Mouse (Mus musculus) CH12.LX (cell line): ENCODE measurements around the gene Prcc. TPM values are rescaled to one million over a fixed set of nuclear protein-coding genes. Genes with fewer than 3 reads are reported as not detected.

Experiments used
- DNase-seq: peaks from one replicate; pipeline ENCODE4 v3.0.0-alpha.2; 2013; ENCODE audit errors: extremely low read depth
- H3K27ac ChIP-seq: 2 replicates; pipeline ENCODE4 v1.5.1; 2012; ENCODE audit warnings: low read depth, mild to moderate bottlenecking, control low read depth, moderate library complexity; ENCODE audit not compliant: insufficient read depth
- H3K27me3 ChIP-seq: replicated peaks from 2 replicates; pipeline ENCODE3; 2012; ENCODE audit warnings: inconsistent platforms
- H3K36me3 ChIP-seq, 2 experiments: replicated peaks in 1 of 2; 2 replicates each; pipeline versions ENCODE3 to v1.6.1; 2012; ENCODE audit warnings: inconsistent platforms in 1 of 2, low read length in 1 of 2, mild to moderate bottlenecking in 1 of 2, mixed read lengths in 1 of 2, moderate library complexity in 1 of 2; ENCODE audit not compliant: control insufficient read depth in 1 of 2, insufficient read depth in 1 of 2
- H3K4me1 ChIP-seq, 2 experiments: 2 replicates each; pipeline ENCODE4 v1.6.1; 2012; ENCODE audit warnings: inconsistent platforms in 1 of 2, moderate library complexity in 1 of 2; ENCODE audit not compliant: insufficient read depth in 2 of 2, control insufficient read depth in 1 of 2
- H3K4me2 ChIP-seq: 2 replicates; pipeline ENCODE4 v1.6.1; 2012; ENCODE audit warnings: low read depth, mild to moderate bottlenecking, control low read depth; ENCODE audit not compliant: poor library complexity, insufficient read depth, severe bottlenecking
- H3K4me3 ChIP-seq, 3 experiments: fragments of 150-350 bp in 1 of 3; sonication (generic) in 1 of 3; replicated peaks in 1 of 3; 2 replicates each; pipeline versions ENCODE3 to v1.5.1; 2011 to 2012; ENCODE audit warnings: low read depth in 2 of 3, low read length in 2 of 3, mild to moderate bottlenecking in 2 of 3, moderate library complexity in 2 of 3, control low read depth in 1 of 3, improper control_type of control experiment in 1 of 3, inconsistent platforms in 1 of 3, mixed read lengths in 1 of 3; ENCODE audit not compliant: poor library complexity in 1 of 3
- H3K79me2 ChIP-seq: replicated peaks from 2 replicates; pipeline ENCODE4 v1.6.1; 2012; ENCODE audit warnings: mild to moderate bottlenecking, moderate library complexity; ENCODE audit not compliant: control insufficient read depth, poor library complexity, insufficient read depth, severe bottlenecking; ENCODE audit errors: extremely low read depth
- H3K9ac ChIP-seq: 2 replicates; pipeline ENCODE4 v1.6.1; 2012; ENCODE audit warnings: low read depth, mild to moderate bottlenecking, control low read depth, moderate library complexity; ENCODE audit not compliant: insufficient read depth
- H3K9me3 ChIP-seq: replicated peaks from 2 replicates; pipeline ENCODE3; 2012; ENCODE audit warnings: low read length, inconsistent platforms, mixed read lengths
- BHLHE40 ChIP-seq: IDR thresholded peaks from 2 replicates; pipeline ENCODE4 v1.6.1; 2011; ENCODE audit warnings: mild to moderate bottlenecking, low read depth, low read length, improper control_type of control experiment
- E2F4 ChIP-seq: IDR thresholded peaks from 2 replicates; pipeline ENCODE4 v1.6.1; 2011; ENCODE audit warnings: low read depth, low read length, improper control_type of control experiment; ENCODE audit not compliant: insufficient replicate concordance
- ELF1 ChIP-seq: IDR thresholded peaks from 2 replicates; pipeline ENCODE4 v1.6.1; 2014; ENCODE audit warnings: low read depth, mild to moderate bottlenecking, inconsistent platforms, low read length, improper control_type of control experiment
- EP300 ChIP-seq: IDR thresholded peaks from 2 replicates; pipeline ENCODE4 v1.6.1; 2011; ENCODE audit warnings: low read length, improper control_type of control experiment
- GABPA ChIP-seq: IDR thresholded peaks from 2 replicates; pipeline ENCODE4 v1.6.1; 2012; ENCODE audit warnings: low read depth, low read length, improper control_type of control experiment, inconsistent platforms; ENCODE audit not compliant: insufficient replicate concordance
- HCFC1 ChIP-seq: IDR thresholded peaks from 2 replicates; pipeline ENCODE4 v1.6.1; 2012; ENCODE audit warnings: low read depth, mild to moderate bottlenecking, inconsistent platforms, low read length, improper control_type of control experiment
- IRF4 ChIP-seq: IDR thresholded peaks from 2 replicates; pipeline ENCODE4 v1.6.1; 2014; ENCODE audit warnings: low read depth, mild to moderate bottlenecking, inconsistent platforms, low read length, improper control_type of control experiment
- MAZ ChIP-seq: IDR thresholded peaks from 2 replicates; pipeline ENCODE4 v1.6.1; 2012; ENCODE audit warnings: low read depth, mild to moderate bottlenecking, inconsistent platforms, low read length, improper control_type of control experiment, moderate library complexity
- MYC ChIP-seq: IDR thresholded peaks from 2 replicates; pipeline ENCODE4 v1.6.1; 2011; ENCODE audit warnings: low read depth, mild to moderate bottlenecking, improper control_type of control experiment, low read length
- NELFE ChIP-seq: IDR thresholded peaks from 2 replicates; pipeline ENCODE4 v1.6.1; 2011; ENCODE audit warnings: low read depth, low read length, improper control_type of control experiment
- NRF1 ChIP-seq: IDR thresholded peaks from 2 replicates; pipeline ENCODE4 v1.6.1; 2014; ENCODE audit warnings: low read depth, mild to moderate bottlenecking, inconsistent platforms, low read length, improper control_type of control experiment, moderate library complexity
- POLR2AphosphoS2 ChIP-seq: IDR thresholded peaks from 2 replicates; pipeline ENCODE4 v1.6.1; 2011; ENCODE audit warnings: low read depth, low read length, improper control_type of control experiment
- SMC3 ChIP-seq: IDR thresholded peaks from 2 replicates; pipeline ENCODE4 v1.6.1; 2011; ENCODE audit warnings: low read depth, low read length, improper control_type of control experiment
- TCF12 ChIP-seq: IDR thresholded peaks from 2 replicates; pipeline ENCODE4 v1.6.1; 2014; ENCODE audit warnings: low read depth, mild to moderate bottlenecking, inconsistent platforms, low read length, improper control_type of control experiment
- USF1 ChIP-seq: IDR thresholded peaks from 2 replicates; pipeline ENCODE4 v1.6.1; 2014; ENCODE audit warnings: low read depth, mild to moderate bottlenecking, inconsistent platforms, low read length, improper control_type of control experiment
- USF2 ChIP-seq: conservative IDR thresholded peaks from 2 replicates; pipeline ENCODE4 v1.6.1; 2011; ENCODE audit warnings: low read depth, low read length, improper control_type of control experiment
- ZKSCAN1 ChIP-seq: IDR thresholded peaks from 2 replicates; pipeline ENCODE4 v1.6.1; 2012; ENCODE audit warnings: low read depth, inconsistent platforms, low read length, improper control_type of control experiment, borderline replicate concordance
- dilution Hi-C: fragments of 300-500 bp; cut with MboI; formaldehyde crosslinking; loops from 2 replicates; pipeline ENCODE4 v1.14.3; 2020; ENCODE audit warnings: low sequenced_read_pairs; ENCODE audit not compliant: extremely low pct_unique_long_range_greater_than_20kb, extremely low pct_ligation_motif_present
- in situ Hi-C: fragments of 300-500 bp; cut with MboI; formaldehyde crosslinking; loops from 3 replicates; pipeline ENCODE4 v1.14.3; 2019; ENCODE audit warnings: low sequenced_read_pairs, low pct_ligation_motif_present, low pct_unique_long_range_greater_than_20kb, mixed read lengths
- polyA plus RNA-seq: library from polyadenylated mRNA; unstranded; fragments of >175 nt; gene quantifications from 2 replicates; pipeline ENCODE4 v1.2.1, GENCODE M21; 2012; ENCODE audit warnings: low read depth; ENCODE audit not compliant: insufficient read length
- total RNA-seq, 2 experiments: library from RNA; depleted of rRNA; stranded (reverse); fragments of 300-350 nt in 1 of 2; fragments of >200 nt in 1 of 2; gene quantifications; 2 replicates each; pipeline ENCODE4 v1.2.3; 2012 to 2014

Prcc gene
- total and polyA plus RNA-seq, 3 experiments = 26.4 to 58.5 (median 48.6) TPM

DNA sequence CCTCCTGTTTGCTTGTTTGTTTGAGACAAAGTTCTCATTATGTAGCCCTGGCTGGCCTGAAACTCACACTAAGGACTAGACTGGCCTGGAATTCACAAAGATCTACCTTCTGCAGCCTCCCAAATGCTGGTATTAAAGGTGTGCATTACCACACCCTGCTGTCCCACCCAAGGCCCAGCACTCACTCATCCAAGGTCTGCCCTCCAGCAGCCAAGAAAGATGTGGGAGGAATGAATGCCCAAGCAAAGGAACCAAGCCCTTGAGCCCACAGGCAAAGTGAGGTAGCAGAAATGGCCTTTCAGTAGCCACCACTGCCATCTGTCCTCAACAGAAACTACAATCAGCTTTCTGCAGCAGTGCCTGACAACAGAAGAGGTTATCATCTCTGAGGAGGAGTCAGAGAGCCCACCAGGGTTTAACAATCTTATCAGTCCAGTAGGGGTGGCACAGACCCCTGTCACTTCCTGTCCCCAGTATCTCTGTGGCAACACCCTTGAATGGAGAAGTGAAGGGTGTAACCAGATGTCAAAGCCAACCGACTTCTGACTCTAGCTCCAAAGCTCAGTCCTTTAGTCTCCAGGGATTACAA is 15.7 kb upstream of the Prcc start:
- H3K27me3 ChIP-seq = no peaks in the 10 kb centered on the region
- TF ChIP-seq EP300 (no peak), NELFE (no peak), MYC (no peak), HCFC1 (no peak), USF2 (no peak), SMC3 (no peak), E2F4 (no peak), USF1 (no peak), BHLHE40 (no peak), ELF1 (no peak), IRF4 (no peak), NRF1 (no peak), GABPA (no peak), MAZ (no peak), TCF12 (no peak), POLR2AphosphoS2 (no peak), ZKSCAN1 (no peak)
- TF ChIP-seq, all 38 proteins: peak for 0
- Histone ChIP-seq H3K27ac (no peak overlapping the region), H3K4me2 (no peak overlapping the region), H3K9ac (no peak overlapping the region), H3K79me2 (no peaks in the 10 kb centered on the region), H3K4me3 (no peak overlapping the region), H3K36me3 (no peaks in the 10 kb centered on the region), H3K9me3 (no peaks in the 10 kb centered on the region), H3K4me1 (peaks cover 2 to 14% of the 10 kb centered on the region in 2 experiments)
- dilution Hi-C loops (no loop called here), in situ Hi-C loops (no loop called here)
- DNase-seq = no peak

DNA sequence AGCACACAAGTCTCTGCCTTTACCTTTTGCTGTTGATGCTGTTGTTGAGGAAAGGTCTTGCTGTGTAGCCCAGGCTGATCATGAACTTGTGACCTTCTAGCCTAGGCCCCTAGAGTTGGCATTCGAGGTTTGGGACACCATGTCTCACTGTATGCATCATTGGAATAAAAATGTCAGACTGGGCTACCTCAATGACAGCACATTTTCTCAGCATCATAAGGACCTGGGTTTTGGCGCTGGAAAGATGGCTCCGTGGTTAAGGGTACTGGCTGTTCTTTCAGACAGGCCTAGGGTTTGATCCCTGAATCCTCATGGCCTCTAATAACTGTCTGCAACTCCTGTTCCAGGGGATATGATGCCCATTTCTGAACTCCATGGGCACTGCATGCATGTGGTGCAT is 14.4 kb upstream of the Prcc start:
- H3K27ac ChIP-seq = no peak overlapping the region

More for the DNA sequence above, 14.4 kb upstream of the Prcc start:
- no peaks in the 10 kb centered on the region for H3K79me2 ChIP-seq
- TF ChIP-seq USF2 (no peak), ELF1 (no peak)
- TF ChIP-seq, all 38 proteins: peak for 0
- H3K36me3 ChIP-seq = no peaks in the 10 kb centered on the region
- no peak overlapping the region for H3K4me3 ChIP-seq
- dilution Hi-C loops (no loop called here), in situ Hi-C loops (no loop called here)
- no peak overlapping the region for H3K4me2 ChIP-seq
- no peaks in the 10 kb centered on the region for H3K9me3 ChIP-seq
- no peak overlapping the region for H3K9ac ChIP-seq
- peaks cover 2 to 11% of the 10 kb centered on the region in 2 experiments for H3K4me1 ChIP-seq
- DNase-seq = no peak
- no peaks in the 10 kb centered on the region for H3K27me3 ChIP-seq
